Comparison of ENCODE assay signal across 21 mouse cellular contexts in genomic region chr4:133136946-133137345, GRCm38 (mm10).
"Had no signal": no experiment of that assay in that cellular context is flagged by ENCODE, and none has a peak within 500 bp of the region (broad histone marks: within the 10 kb centered on the region; RNA-seq: fewer than 3 reads in every experiment).

No protein-coding gene starts in this region.

- H3K27me3 ChIP-seq: lung, embryonic 15.5 days; midbrain, embryonic 12.5 days; neural tube, embryonic 13.5 days; neural tube, embryonic 15.5 days had no signal

- H3K4me2 ChIP-seq: lung, embryonic 15.5 days; midbrain, embryonic 12.5 days; neural tube, embryonic 13.5 days; neural tube, embryonic 15.5 days had no signal

- H3K9ac ChIP-seq: liver, postnatal 0 days; lung, embryonic 15.5 days; midbrain, embryonic 12.5 days; neural tube, embryonic 13.5 days; neural tube, embryonic 15.5 days had no signal

- H3K9me3 ChIP-seq: lung, embryonic 15.5 days; neural tube, embryonic 13.5 days; neural tube, embryonic 15.5 days had no signal

- ATAC-seq: liver, postnatal 0 days; lung, postnatal 0 days; midbrain, embryonic 16.5 days had no signal

- H3K4me3 ChIP-seq: lung, embryonic 15.5 days; midbrain, embryonic 10.5 days; midbrain, embryonic 12.5 days; myocyte; neural tube, embryonic 13.5 days; neural tube, embryonic 15.5 days had no signal

- H3K36me3 ChIP-seq: neural tube, embryonic 15.5 days had no signal

- H3K27ac ChIP-seq: lung, embryonic 15.5 days; midbrain, embryonic 10.5 days; midbrain, embryonic 12.5 days; neural tube, embryonic 13.5 days; neural tube, embryonic 15.5 days had no signal

- DNase-seq: liver, postnatal 0 days; lung, adult 2 months; lung, postnatal 14 days; lung, postnatal 36 days; midbrain, embryonic 14.5 days; retina, postnatal 1 day; right cerebral cortex, adult 18-20 months; right cerebral cortex, postnatal 25 days; right cerebral cortex, postnatal 4 days; spleen, adult 18-20 months; thymus, adult 18-20 months; thymus, postnatal 14 days; thymus, postnatal 36 days had no signal
